Mouse (Mus musculus) spleen, adult 2 months (tissue): Measurements from ENCODE around the gene Pdgfra. TPM values are rescaled to one million over a fixed set of nuclear protein-coding genes. Genes with fewer than 3 reads are reported as not detected.

ENCODE experiments used
- DNase-seq, 2 experiments: peaks; one replicate each; pipeline versions ENCODE4 v3.0.0 to v3.0.0-alpha.2; 2012 to 2021; ENCODE audit warnings: low spot score in 2 of 2, low read depth in 1 of 2
- H3K27ac ChIP-seq: fragments of 200-500 bp; 2 replicates; pipeline ENCODE4 v1.5.1; 2012; ENCODE audit warnings: low read length, inconsistent platforms; ENCODE audit not compliant: insufficient read depth
- H3K27me3 ChIP-seq: fragments of 200-500 bp; 2 replicates; pipeline ENCODE4 v1.6.1; 2012; ENCODE audit warnings: mild to moderate bottlenecking, moderate library complexity, low read length, inconsistent platforms; ENCODE audit not compliant: control insufficient read depth, insufficient read depth
- H3K36me3 ChIP-seq: fragments of 200-500 bp; 2 replicates; pipeline ENCODE4 v1.6.1; 2012; ENCODE audit warnings: mild to moderate bottlenecking, low read length, inconsistent platforms; ENCODE audit not compliant: control insufficient read depth, insufficient read depth
- H3K4me1 ChIP-seq: fragments of 200-500 bp; 2 replicates; pipeline ENCODE4 v1.6.1; 2011; ENCODE audit warnings: inconsistent platforms; ENCODE audit not compliant: control insufficient read depth, insufficient read depth, insufficient read length
- H3K4me3 ChIP-seq: fragments of 200-500 bp; 2 replicates; pipeline ENCODE4 v1.5.1; 2011; ENCODE audit warnings: mild to moderate bottlenecking, inconsistent platforms; ENCODE audit not compliant: insufficient read depth, insufficient read length; ENCODE audit errors: extremely low read depth
- CTCF ChIP-seq: fragments of 200-500 bp; IDR thresholded peaks from 2 replicates; pipeline ENCODE4 v1.5.1; 2011; ENCODE audit warnings: mild to moderate bottlenecking, inconsistent platforms; ENCODE audit not compliant: insufficient read depth, insufficient read length, insufficient replicate concordance; ENCODE audit errors: extremely low read depth
- POLR2A ChIP-seq: fragments of 200-500 bp; IDR thresholded peaks from 2 replicates; pipeline ENCODE4 v1.6.1; 2011; ENCODE audit warnings: low read depth, low read length, inconsistent platforms
- WGBS: fragments of 180-500 bp; shearing (Covaris S2); methylation state at CpG from one replicate; pipeline ENCODE4 v1.1.7; 2018; 5-methylcytosine and 5-hydroxymethylcytosine counted together
- polyA plus RNA-seq: library from polyadenylated mRNA; depleted of rRNA; stranded (reverse); fragments of >200 nt; gene quantifications from 2 replicates; pipeline ENCODE4 v1.2.3, GENCODE M21; 2012

Gene Pdgfra
- polyA plus RNA-seq, 1 experiment, result 7.8 TPM

- Histone ChIP-seq H3K4me3 (no peak overlapping the region), H3K36me3 (no peaks in the 10 kb centered on the region), H3K27ac (no peak overlapping the region), H3K4me1 (no peaks in the 10 kb centered on the region), H3K27me3 (no peaks in the 10 kb centered on the region)
- DNase-seq, result no peak
- 87% methylated on average over 5 of the region's 5 CpGs for WGBS
- TF ChIP-seq CTCF (no peak), POLR2A (no peak)
Measured at GRCm38 (mm10) chr5:75184112-75184511, 32.0 kb downstream of the Pdgfra start.

- DNase-seq, result no peak
Measured at GRCm38 (mm10) chr5:75184693-75185235, 32.7 kb downstream of the Pdgfra start.

GRCm38 (mm10) chr5:75185584-75185983 lies 33.5 kb downstream of the Pdgfra start:
- no peak for DNase-seq
- 0 out of 2 replicates have a peak, but pooled peaks cover 2% of the 10 kb centered on the region for H3K27me3 ChIP-seq

More at GRCm38 (mm10) chr5:75184693-75185235, 32.7 kb downstream of the Pdgfra start:
- TF ChIP-seq CTCF, result no peak
- TF ChIP-seq POLR2A, result no peak
- WGBS, result 87% methylated on average over 7 of the region's 7 CpGs
- Histone ChIP-seq H3K27ac (no peak overlapping the region), H3K4me1 (no peaks in the 10 kb centered on the region), H3K36me3 (no peaks in the 10 kb centered on the region), H3K27me3 (0 out of 2 replicates have a peak, but pooled peaks cover under 1% of the 10 kb centered on the region), H3K4me3 (no peak overlapping the region)

GRCm38 (mm10) chr5:75189319-75189987 lies 37.4 kb downstream of the Pdgfra start:
- Histone ChIP-seq H3K4me1 (no peaks in the 10 kb centered on the region), H3K27ac (no peak overlapping the region), H3K36me3 (no peaks in the 10 kb centered on the region), H3K27me3 (0 out of 2 replicates have a peak, but pooled peaks cover 2% of the 10 kb centered on the region), H3K4me3 (no peak overlapping the region)
- no peak for DNase-seq
- 89% methylated on average over 15 of the region's 15 CpGs for WGBS
- TF ChIP-seq CTCF (no peak), POLR2A (no peak)

More at GRCm38 (mm10) chr5:75185584-75185983, 33.5 kb downstream of the Pdgfra start:
- TF ChIP-seq CTCF (no peak), POLR2A (no peak)
- Histone ChIP-seq H3K4me1 (no peaks in the 10 kb centered on the region), H3K4me3 (no peak overlapping the region), H3K27ac (no peak overlapping the region), H3K36me3 (no peaks in the 10 kb centered on the region)
- WGBS, result 70% methylated on average over 7 of the region's 7 CpGs

GRCm38 (mm10) chr5:75193107-75193506 lies 41.0 kb downstream of the Pdgfra start:
- DNase-seq, result no peak
- Histone ChIP-seq H3K4me3 (no peak overlapping the region), H3K4me1 (no peaks in the 10 kb centered on the region), H3K36me3 (no peaks in the 10 kb centered on the region), H3K27ac (no peak overlapping the region), H3K27me3 (0 out of 2 replicates have a peak, but pooled peaks cover 2% of the 10 kb centered on the region)
- TF ChIP-seq CTCF (no peak), POLR2A (no peak)
- WGBS, result 25% methylated on average over 5 of the region's 5 CpGs

GRCm38 (mm10) chr5:75198413-75198812 lies 46.3 kb downstream of the Pdgfra start:
- WGBS, result 84% methylated on average over 8 of the region's 8 CpGs

More at GRCm38 (mm10) chr5:75198413-75198812, 46.3 kb downstream of the Pdgfra start:
- no peak overlapping the region for H3K27ac ChIP-seq
- H3K27me3 ChIP-seq, result no peaks in the 10 kb centered on the region
- no peaks in the 10 kb centered on the region for H3K4me1 ChIP-seq
- no peak overlapping the region for H3K4me3 ChIP-seq
- DNase-seq, result no peak
- TF ChIP-seq POLR2A (no peak), CTCF (no peak)
- H3K36me3 ChIP-seq, result no peaks in the 10 kb centered on the region
